Mouse (Mus musculus): ENCODE results near the gene Smarcd2. TPM values are rescaled to one million over a fixed set of nuclear protein-coding genes. Genes with fewer than 3 reads are reported as not detected.
A peak's percentile ranks its signal among the peaks of the same experiment; 100 is the strongest.

Gene Smarcd2
- 184 and 203 TPM in 2 replicates for polyA plus RNA-seq (2012; rRNA removed)
- polyA plus RNA-seq (2014; fragmentation: Nextera tagmentation; extraction: Ambion mirVana), result 114 and 130 TPM in 2 replicates

DNA sequence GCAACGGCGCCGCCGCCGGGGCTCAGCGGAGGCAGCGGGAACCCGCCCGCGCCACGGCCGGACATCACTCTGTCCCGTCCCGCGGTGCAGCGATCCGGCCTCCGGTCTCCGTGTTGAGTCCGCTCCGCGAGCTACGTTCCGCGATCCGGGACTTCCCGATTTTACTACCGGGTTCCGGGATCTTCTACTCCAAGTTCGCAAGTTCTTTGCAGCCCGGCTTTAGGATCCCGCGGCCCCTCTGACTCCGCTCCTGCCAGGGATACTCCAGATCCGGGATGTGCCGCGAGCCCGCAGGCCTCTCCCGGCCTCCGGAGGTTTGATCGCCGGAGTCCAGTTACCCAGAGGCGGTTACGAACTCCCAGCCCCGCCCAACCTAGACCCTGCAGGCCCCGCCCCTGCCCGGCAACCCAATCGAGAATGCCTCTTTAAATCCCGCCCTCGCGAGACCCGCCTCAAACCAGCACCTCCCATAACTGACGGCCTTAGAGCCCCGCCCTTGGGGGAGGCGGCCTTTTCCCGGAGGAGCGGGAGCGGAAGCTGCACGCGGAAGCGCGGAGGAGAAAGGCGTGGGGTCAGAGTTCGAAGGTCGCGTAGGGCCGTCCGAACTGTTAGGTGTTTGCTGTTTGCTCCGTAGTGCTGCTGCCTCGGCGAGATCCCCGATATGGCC, at the start of gene Smarcd2:
TSS of gene Smarcd2 (minus strand) at position 329 of the 667 bp plus-strand sequence.
- under 1% methylated on average over 63 of the region's 72 CpGs for WGBS
- H3K9ac ChIP-seq (ENCODE audit: low read depth, low read length, severe bottlenecking), result peak within 1 kb of the TSS; percentile 99
- ATAC-seq (ENCODE audit: low FRiP score, low read depth) (peak; percentile 92), DNase-seq (ENCODE audit: low spot score) (peak; percentile 98)
- peak; percentile 66; the same call in 1 of the 2 replicates for TF ChIP-seq POLR2A (IDR thresholded peaks at IDR 0.05; ENCODE audit: borderline replicate concordance, extremely low read depth, insufficient read depth, insufficient read length)
- H3K4me2 ChIP-seq (replicated peaks; ENCODE audit: low read depth, low read length, severe bottlenecking), result peak within 1 kb of the TSS; percentile 79
- no peaks in the 10 kb centered on the region for H3K9me3 ChIP-seq (ENCODE audit: control insufficient read depth, low read length)
- peak within 1 kb of the TSS; percentile 95 for H3K27ac ChIP-seq (replicated peaks; ENCODE audit: low read depth, low read length)
- H3K27me3 ChIP-seq (ENCODE audit: control insufficient read depth, insufficient read depth, low read length), result no peaks in the 10 kb centered on the region
- peak within 1 kb of the TSS; percentile 98 for H3K4me3 ChIP-seq (replicated peaks; ENCODE audit: low read length)
- no peaks in the 10 kb centered on the region; the same call in 1 of the 2 replicates for H3K36me3 ChIP-seq (ENCODE audit: control insufficient read depth, insufficient read depth, low read length)
- peaks cover 45% of the 10 kb centered on the region for H3K4me1 ChIP-seq (ENCODE audit: control insufficient read depth, insufficient read depth, low read length)

DNA sequence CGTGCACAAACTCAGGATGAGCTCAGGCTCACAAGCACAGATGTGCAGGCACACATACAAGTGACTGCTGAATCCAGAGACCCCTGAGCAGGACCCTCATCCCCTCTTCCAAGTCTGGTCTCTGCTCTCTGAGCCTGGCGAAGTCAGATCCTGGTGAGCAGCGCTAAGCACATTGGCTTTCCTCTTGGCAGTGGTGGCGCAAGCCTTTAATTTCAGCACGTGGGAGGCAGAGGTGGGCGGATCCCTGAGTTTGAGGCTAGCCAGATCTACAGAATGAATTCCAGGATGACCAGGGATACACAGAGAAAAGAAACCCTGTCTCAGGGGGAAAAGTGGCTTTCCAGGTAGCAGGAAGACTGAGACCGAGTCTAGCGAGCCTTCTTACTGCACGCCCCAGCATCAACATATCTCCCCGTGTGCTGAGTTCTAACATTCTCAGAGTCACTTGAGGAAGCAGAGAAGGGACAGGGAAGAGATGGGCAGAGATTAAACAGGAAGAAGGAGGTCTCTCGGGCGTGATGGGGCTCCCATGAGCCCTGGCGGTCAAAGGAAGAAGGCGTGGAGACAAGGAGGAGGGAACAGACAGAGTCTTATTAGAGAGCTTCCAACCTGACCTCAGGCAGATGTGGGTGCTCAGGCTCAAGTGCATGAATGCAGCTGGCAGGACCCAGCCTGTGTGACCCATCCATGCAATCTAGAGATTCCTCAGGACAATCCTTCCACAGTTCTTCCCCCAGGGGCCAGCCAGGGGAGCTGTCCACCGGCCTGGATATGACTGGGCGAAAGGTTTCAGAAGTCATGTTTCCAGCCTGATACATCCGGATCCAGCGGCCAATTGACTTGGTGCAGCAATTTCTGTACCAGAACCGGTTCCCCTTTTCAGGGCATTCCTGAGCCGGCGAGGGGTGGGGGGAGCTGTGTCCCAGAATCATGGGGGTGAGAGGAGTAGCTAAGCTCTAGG, 45.9 kb upstream of the Smarcd2 start:
- H3K9me3 ChIP-seq (ENCODE audit: control insufficient read depth, low read length), result no peaks in the 10 kb centered on the region
- 60% methylated on average over 21 of the region's 21 CpGs for WGBS
- H3K9ac ChIP-seq (ENCODE audit: low read depth, low read length, severe bottlenecking), result no peak overlapping the region
- no peak for TF ChIP-seq POLR2A (IDR thresholded peaks at IDR 0.05; ENCODE audit: borderline replicate concordance, extremely low read depth, insufficient read depth, insufficient read length)
- no peak overlapping the region for H3K4me3 ChIP-seq (replicated peaks; ENCODE audit: low read length)
- DNase-seq (ENCODE audit: low spot score) (no peak), ATAC-seq (ENCODE audit: low FRiP score, low read depth) (no peak)
- H3K27me3 ChIP-seq (ENCODE audit: control insufficient read depth, insufficient read depth, low read length), result no peaks in the 10 kb centered on the region
- H3K4me1 ChIP-seq (ENCODE audit: control insufficient read depth, insufficient read depth, low read length), result peaks cover 36% of the 10 kb centered on the region
- no peak overlapping the region; the same call in 1 of the 2 replicates for H3K4me2 ChIP-seq (replicated peaks; ENCODE audit: low read depth, low read length, severe bottlenecking)
- H3K36me3 ChIP-seq (ENCODE audit: control insufficient read depth, insufficient read depth, low read length), result no peaks in the 10 kb centered on the region
- no peak overlapping the region for H3K27ac ChIP-seq (replicated peaks; ENCODE audit: low read depth, low read length)

GRCm38 (mm10) chr11:106317801-106318200, 45.0 kb upstream of the Smarcd2 start:
- Histone ChIP-seq H3K4me2 (replicated peaks; ENCODE audit: low read depth, low read length, severe bottlenecking) (no peak overlapping the region), H3K4me3 (replicated peaks; ENCODE audit: low read length) (no peak overlapping the region), H3K36me3 (ENCODE audit: control insufficient read depth, insufficient read depth, low read length) (no peaks in the 10 kb centered on the region), H3K27me3 (ENCODE audit: control insufficient read depth, insufficient read depth, low read length) (no peaks in the 10 kb centered on the region), H3K27ac (replicated peaks; ENCODE audit: low read depth, low read length) (no peak overlapping the region), H3K9me3 (ENCODE audit: control insufficient read depth, low read length) (no peaks in the 10 kb centered on the region), H3K9ac (ENCODE audit: low read depth, low read length, severe bottlenecking) (no peak overlapping the region), H3K4me1 (ENCODE audit: control insufficient read depth, insufficient read depth, low read length) (peaks cover 42% of the 10 kb centered on the region)
- ATAC-seq (ENCODE audit: low FRiP score, low read depth) (no peak), DNase-seq (ENCODE audit: low spot score) (no peak)
- no peak for TF ChIP-seq POLR2A (IDR thresholded peaks at IDR 0.05; ENCODE audit: borderline replicate concordance, extremely low read depth, insufficient read depth, insufficient read length)
- WGBS, result 39% methylated on average over 7 of the region's 7 CpGs

DNA sequence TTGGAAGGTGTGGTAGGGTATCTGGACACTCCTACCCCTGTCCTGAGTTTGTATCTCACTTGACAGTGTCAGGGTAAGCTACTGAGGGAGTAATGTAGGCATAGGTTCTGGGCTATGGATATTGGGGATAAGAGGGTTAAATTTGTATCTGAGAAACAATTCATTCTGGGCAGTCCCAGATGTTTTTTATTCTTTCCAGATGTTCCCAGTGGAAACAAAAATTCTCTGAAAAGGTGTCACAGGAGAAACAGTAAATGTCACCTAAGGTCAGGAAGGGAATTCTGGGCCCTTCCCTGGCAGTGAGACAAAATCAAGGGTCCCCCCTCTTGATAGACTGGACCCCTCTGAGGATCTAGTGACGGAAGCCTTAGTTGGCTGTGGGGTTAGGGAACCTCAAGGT, 43.6 kb upstream of the Smarcd2 start:
- Histone ChIP-seq H3K4me3 (replicated peaks; ENCODE audit: low read length) (no peak overlapping the region), H3K36me3 (ENCODE audit: control insufficient read depth, insufficient read depth, low read length) (no peaks in the 10 kb centered on the region), H3K27ac (replicated peaks; ENCODE audit: low read depth, low read length) (no peak overlapping the region), H3K9ac (ENCODE audit: low read depth, low read length, severe bottlenecking) (no peak overlapping the region), H3K9me3 (ENCODE audit: control insufficient read depth, low read length) (no peaks in the 10 kb centered on the region), H3K4me1 (ENCODE audit: control insufficient read depth, insufficient read depth, low read length) (peaks cover 42% of the 10 kb centered on the region), H3K4me2 (replicated peaks; ENCODE audit: low read depth, low read length, severe bottlenecking) (no peak overlapping the region), H3K27me3 (ENCODE audit: control insufficient read depth, insufficient read depth, low read length) (no peaks in the 10 kb centered on the region)
- no peak for TF ChIP-seq POLR2A (IDR thresholded peaks at IDR 0.05; ENCODE audit: borderline replicate concordance, extremely low read depth, insufficient read depth, insufficient read length)
- WGBS, result 19% methylated on average over 1 of the region's 1 CpGs
- peak; percentile 38 for DNase-seq (ENCODE audit: low spot score)
- no peak for ATAC-seq (ENCODE audit: low FRiP score, low read depth)

DNA sequence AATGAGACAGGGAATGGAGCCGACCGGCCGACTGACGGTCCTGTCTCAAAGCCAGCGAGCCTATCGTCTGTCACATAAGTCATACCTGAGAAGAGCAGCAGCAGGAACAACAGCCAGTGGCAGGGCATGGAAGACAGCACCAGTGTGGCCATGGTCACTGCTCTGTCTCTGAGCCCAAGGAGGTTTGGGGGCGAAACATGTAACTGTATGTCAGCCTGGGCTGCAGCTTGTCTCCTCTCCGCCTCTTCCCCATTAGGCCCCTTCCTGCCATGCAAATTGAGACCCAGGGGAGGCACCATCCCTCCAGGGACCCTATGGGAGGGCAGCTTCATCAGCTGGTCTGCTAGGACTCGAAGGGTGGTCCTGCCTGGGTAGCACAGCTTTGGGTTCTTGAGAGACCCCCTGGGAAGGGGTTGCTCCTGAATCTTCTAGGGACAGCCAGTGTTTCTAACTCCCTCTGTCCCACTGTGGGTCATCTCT, 41.6 kb upstream of the Smarcd2 start, which contains the start of gene Cd79b:
TSS of gene Cd79b (minus strand) at position 430 of the 480 bp plus-strand sequence.
- Histone ChIP-seq H3K4me3 (replicated peaks; ENCODE audit: low read length) (no peak within 1 kb of the TSS), H3K4me2 (replicated peaks; ENCODE audit: low read depth, low read length, severe bottlenecking) (no peak within 1 kb of the TSS), H3K27me3 (ENCODE audit: control insufficient read depth, insufficient read depth, low read length) (no peaks in the 10 kb centered on the region), H3K9ac (ENCODE audit: low read depth, low read length, severe bottlenecking) (0 out of 2 replicates have a peak within 1 kb of the TSS, but pooled peaks have one; percentile 21), H3K4me1 (ENCODE audit: control insufficient read depth, insufficient read depth, low read length) (peaks cover 42% of the 10 kb centered on the region), H3K27ac (replicated peaks; ENCODE audit: low read depth, low read length) (0 out of 2 replicates have a peak within 1 kb of the TSS, but pooled peaks have one; percentile 26), H3K9me3 (ENCODE audit: control insufficient read depth, low read length) (no peaks in the 10 kb centered on the region), H3K36me3 (ENCODE audit: control insufficient read depth, insufficient read depth, low read length) (no peaks in the 10 kb centered on the region)
- ATAC-seq (ENCODE audit: low FRiP score, low read depth), result no peak
- no peak for DNase-seq (ENCODE audit: low spot score)
- WGBS, result 46% methylated on average over 9 of the region's 9 CpGs
- TF ChIP-seq POLR2A (IDR thresholded peaks at IDR 0.05; ENCODE audit: borderline replicate concordance, extremely low read depth, insufficient read depth, insufficient read length), result no peak

All from limb, embryonic 14.5 days (tissue).